Mouse (Mus musculus) monocyte, adult 5-6 weeks (primary cell): Measurements from ENCODE around the gene Letmd1. TPM values are rescaled to one million over a fixed set of nuclear protein-coding genes. Genes with fewer than 3 reads are reported as not detected.
"Not testable (repeated sequence)": the region's sequence is repeated elsewhere in the genome, so short reads cannot be mapped to it uniquely, and the experiment has no call there.

Experiments used
- ATAC-seq: fragments of 153-309, 156-312 bp; replicated peaks from 2 replicates; pipeline ENCODE4 v1.8.0; 2017; ENCODE audit warnings: mild to moderate bottlenecking; ENCODE audit not compliant: low TSS enrichment, insufficient number of reproducible peaks, severe bottlenecking, poor library complexity, low FRiP score
- total RNA-seq: library from RNA; stranded (forward); fragments of 200-1000, 200-491, 200-594 nt; gene quantifications from 3 replicates; pipeline ENCODE4 v1.2.3, GENCODE M21; 2017

Gene Letmd1
- total RNA-seq, 1 experiment from 2014 or later = 13.0 TPM

DNA sequence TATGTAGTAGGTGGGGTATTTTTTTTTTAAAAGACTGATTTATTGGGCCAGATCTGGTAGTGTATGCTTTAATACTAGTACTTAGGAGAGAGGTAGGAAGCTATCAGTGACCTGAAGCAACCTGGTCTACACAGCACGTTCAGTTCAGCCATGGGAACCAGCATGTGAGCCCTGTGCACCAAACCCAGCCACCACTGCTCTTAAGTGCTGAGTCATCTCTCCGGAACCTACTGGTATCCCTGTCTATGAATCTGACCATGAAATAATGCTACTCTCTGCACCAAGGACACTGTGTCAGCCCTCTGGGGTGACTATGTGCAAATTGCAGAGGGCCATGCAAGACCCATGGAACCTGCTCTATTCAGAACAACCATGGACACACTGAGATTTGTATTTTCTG lies 18.2 kb downstream of the Letmd1 start:
- ATAC-seq = no peak

DNA sequence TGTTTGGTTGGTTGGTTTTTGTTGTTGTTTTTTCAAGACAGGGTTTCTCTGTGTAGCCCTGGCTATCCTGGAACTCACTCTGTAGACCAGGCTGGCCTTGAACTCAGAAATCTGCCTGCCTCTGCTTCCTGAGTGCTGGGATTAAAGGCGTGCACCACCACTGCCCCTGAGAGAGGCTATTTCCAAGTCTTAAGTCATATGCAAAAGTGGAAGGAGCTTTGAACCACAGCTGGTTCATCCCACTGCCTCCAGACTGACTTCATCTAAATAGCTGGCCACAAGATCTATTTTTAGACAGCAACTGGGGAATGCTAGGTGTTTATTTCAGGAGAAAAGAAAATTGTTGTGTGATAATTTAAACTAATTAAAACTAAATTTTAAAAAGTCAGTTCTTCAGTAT lies 19.5 kb downstream of the Letmd1 start:
- ATAC-seq = not testable (repeated sequence)

DNA sequence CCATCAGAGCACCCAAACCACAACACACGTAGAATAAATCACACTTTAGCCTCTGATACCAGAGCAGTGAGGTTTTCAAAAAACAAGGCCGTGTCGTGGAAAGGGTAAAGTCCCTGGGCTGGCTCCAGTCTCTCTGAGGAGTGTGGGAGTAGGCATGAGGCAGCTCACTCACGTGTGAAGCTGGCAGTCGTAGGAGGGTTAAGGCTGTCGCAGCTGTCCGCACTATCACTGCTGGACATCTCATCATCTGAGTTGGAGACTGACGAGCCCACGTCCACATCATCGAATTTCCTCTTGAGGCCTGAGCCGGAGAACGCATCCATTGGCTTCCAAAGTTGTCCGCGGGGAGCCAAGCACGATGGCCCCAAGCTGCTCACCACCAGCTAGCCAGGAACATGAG lies 20.4 kb downstream of the Letmd1 start:
- ATAC-seq = no peak

DNA sequence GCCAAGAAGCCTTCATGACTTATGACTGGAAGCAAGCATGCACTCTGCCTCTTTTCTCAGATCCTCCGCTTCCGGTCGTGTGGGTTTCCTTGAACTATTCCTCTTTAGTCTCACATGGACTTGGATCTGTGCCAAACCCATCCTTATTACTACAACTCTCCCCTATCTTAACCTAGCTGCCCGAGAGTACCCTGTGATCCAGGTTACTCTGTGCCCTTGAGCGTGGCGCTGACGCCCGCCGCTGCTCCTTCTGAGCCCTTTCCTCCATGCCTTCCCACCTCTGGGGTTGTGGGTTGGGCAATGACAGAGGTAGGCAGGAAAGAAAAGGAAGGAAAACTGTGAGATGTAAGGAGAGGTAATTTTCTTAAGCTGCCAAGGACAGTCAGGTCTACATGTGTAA lies 23.1 kb downstream of the Letmd1 start:
- ATAC-seq = no peak

DNA sequence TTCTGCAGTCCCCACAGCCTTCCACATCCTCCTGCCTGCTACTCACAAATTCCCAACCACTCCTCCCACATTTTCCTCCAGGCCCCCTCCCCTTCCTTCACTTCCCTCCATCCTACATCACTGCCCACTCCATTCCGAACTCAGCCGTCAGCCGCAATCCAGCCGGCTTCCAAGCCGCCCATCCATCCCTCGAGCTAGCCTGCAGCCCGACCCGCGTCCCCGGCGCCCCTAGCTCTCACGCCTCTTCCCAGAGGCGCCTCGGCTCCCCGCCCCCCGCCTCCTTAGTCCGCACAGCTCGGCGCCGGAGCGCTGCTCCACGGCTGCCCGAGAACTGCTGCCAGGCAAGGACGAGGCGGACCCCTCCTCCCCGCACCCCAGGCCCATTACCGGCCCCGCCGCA lies 25.8 kb downstream of the Letmd1 start:
- no peak; the same call in 1 of the 2 replicates for ATAC-seq

DNA sequence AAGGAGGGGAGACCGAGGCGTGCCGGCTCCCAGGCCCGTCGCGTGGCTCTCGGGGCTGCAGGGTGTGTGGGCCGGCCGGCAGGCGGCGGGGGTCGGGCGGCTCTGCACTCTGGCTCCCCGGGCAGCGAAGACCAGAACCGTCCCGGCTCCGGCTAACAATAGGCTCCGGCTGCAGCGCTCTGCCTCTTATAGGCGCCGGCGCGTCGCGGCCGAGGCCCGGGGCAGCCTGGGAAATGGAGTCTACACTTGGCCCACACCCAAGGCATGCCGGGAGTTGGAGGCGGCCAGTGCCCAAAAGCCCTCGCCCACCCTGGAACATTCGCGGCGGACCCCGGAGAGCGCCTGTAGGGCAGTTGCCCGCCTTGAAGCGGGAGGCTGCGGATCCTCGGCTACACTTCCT lies 26.3 kb downstream of the Letmd1 start, which contains the start of gene Csrnp2:
Gene Csrnp2 (minus strand): TSS at position 387 of the 400 bp plus-strand sequence.
- ATAC-seq = peak; percentile 81

DNA sequence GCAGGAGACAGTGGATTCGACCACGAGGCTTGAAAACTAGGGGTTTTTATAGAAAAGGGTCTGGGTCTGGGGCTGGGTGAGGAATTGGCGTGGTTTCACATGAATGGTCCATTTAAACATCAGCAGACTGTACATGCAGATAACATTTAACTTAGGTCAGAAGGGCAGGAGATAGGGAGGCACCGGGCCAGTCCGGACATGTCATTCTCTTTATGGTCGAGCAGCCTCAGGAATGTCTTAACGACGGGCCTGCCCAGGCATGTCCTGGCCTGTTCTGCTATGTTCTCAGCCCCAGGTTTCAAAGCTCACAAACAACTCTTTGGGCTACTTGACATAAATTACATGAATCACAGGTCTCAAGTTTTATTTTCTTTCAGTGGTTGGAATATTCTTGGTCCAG lies 30.7 kb downstream of the Letmd1 start:
- ATAC-seq = not testable (repeated sequence)

DNA sequence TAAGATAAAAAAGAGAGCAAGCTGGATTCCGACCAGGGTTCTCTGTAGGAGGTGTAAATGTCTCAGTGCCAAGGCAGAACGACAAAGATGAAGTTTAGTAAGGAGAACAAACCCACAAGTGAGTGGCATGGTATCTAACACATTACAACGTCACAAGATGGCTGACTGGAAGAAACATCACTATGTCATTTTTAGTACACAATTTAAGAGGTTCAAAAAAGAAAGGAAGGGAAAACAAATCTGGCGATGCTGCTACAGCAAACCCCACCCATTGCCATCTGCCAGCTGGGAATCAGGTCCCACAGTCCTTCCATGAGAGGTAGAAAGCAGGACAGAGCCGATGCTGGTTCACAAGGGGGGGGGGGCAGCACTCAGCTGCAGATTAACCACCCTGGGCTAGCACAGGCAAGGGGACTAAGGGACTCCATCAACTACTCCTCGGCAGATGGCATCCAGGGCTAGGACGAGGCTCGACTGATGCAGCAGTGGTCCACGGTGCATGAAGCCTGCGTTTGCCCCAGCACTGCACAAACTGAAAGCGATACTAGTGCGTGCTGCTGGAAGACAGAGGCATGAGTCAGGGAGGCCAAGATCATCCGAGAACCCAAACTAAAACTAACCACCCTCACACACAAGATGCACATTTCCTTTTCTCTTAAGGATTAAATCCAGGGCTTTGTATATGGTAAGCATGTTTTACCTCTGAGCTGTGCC lies 39.8 kb downstream of the Letmd1 start:
- ATAC-seq = no peak

DNA sequence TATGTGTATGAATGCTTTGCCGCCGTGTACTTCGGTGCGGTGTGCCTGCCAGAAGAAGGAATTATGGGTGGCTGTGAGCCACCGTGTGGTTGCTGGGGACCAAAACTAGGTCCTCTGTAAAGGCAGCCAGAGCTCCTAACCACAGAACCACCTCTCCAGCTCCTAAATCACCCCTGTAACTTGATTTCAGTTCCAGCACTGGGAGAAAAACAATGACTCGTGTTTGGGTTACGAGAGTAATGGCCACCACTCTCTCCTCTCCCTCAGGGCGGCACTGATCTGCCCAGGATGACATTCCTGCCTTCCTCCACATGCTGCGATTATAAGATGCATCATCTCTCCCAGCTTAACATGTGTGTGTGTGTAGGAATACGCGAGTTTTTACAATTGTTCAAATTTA lies 41.2 kb downstream of the Letmd1 start:
- ATAC-seq = no peak

DNA sequence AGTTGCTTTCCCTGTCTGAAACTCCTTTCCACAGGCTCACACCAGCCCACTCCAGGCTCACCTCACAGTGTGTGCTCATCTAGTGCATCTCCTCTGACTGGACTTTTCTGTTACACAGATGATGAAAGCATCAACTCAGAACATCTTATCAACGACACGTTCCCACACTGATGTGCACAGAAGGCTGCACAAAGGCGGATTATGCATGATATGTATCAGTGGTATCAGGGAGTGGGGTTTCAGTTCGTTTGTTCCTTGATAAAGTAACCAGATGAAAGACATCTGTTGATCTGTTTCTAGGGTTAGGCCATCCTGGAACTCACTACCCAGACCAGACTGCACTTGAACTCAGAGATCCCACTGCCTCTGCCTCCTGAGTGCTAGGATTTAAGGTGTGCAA lies 44.6 kb downstream of the Letmd1 start:
- no peak for ATAC-seq

DNA sequence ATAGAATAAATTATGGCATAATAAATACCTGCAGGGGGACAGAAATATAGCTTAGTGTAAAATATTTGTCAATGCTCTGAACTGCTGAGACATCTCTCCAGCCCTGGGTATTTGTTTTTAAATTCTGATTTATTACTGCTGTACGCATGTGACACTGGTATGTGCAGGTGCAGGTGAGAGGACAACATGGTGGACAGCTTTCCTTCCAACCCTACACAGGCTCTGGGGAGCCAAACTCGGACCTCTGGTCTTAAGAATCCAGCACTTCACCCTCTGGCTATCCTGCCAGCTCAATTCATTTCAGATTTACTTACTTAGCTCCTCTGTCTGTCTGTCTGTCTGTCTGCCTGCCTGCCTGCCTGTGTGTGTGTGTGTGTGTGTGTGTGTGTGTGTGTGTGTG lies 46.3 kb downstream of the Letmd1 start:
- ATAC-seq = no peak

DNA sequence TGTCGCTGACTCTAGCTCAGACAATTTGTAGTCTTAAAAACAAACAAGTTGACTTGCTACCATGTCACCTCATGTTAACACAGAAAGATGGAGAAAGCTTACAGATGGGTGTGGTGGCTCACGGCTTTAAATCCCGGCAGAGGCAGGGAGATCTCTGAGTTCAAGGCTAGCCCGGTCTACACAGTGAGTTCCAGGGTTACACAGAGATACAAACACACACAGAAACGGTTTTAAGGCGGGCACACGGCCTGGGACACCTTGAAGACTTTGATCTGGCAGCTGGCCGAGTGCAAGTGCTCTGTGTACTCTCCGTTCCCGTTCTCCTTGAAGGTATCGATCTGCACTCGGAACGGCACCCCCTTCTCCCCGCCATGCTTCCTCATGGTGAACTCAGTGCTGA lies 51.5 kb downstream of the Letmd1 start:
- no peak for ATAC-seq

DNA sequence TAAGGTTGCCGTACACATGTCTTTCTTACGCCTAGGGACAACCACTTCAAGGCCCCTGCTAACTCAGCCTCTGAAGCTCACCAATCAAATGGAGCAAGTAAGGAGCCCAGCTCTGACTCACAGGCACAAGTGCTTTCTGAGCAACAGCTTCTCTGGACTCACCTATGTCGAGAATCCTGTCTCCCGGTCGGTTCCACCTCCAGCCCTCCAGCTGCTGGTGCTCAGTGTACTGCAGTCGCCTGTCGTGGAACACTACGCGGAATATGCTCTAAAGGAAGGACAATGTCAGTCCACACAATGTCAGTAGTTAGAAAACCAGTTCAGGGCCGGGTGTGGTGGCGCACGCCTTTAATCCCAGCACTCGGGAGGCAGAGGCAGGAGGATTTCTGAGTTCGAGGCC lies 56.6 kb downstream of the Letmd1 start:
- ATAC-seq = no peak

DNA sequence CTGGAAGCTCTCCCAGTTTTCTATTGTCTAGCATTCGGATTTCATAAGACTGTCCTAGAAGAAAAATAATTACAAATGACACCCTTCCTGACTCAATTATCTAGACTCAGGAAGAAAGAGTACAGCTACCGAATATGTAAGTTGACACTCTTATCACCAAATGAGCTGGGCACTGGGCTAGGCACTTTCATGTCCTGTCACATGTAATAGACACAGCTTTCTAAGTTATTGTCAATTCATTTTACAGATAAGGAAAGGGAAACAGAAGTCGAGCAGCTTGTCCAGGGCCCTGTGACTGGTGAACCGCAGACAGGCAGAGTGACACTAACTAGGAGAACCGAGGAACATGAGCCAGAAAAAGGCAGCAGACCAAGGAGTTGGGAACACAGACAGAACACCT lies 59.1 kb downstream of the Letmd1 start:
- ATAC-seq = no peak

Other genes with a start within 250 kb of the Letmd1 start
- 49.1 to 81.7 TPM (median 57.2 TPM) in 3 replicates for gene Atf1, start 241.2 kb upstream of the Letmd1 start, total RNA-seq
- not detected in 3 replicates for gene Tmprss12, start 188.2 kb upstream of the Letmd1 start, total RNA-seq
- 53.6 to 87.9 TPM (median 82.4 TPM) in 3 replicates for gene Mettl7a1, start 164.9 kb upstream of the Letmd1 start, total RNA-seq
- gene Mettl7a3, start 134.1 kb upstream of the Letmd1 start, total RNA-seq = not detected in 3 replicates
- not detected in 3 replicates for gene Methig1, start 115.9 kb upstream of the Letmd1 start, total RNA-seq
- gene Mettl7a2, start 115.8 kb upstream of the Letmd1 start, total RNA-seq = not detected in 3 replicates
- not detected in 3 replicates for gene Higd1c, start 104.5 kb upstream of the Letmd1 start, total RNA-seq
- 0.49 TPM in 1 of 3 replicates, not detected in the others for gene Gm5475, start 46.9 kb upstream of the Letmd1 start, total RNA-seq
- 5.1 to 17.3 TPM (median 9.7 TPM) in 3 replicates for gene Slc11a2, start 44.0 kb upstream of the Letmd1 start, total RNA-seq
- gene Csrnp2, start 26.5 kb downstream of the Letmd1 start, total RNA-seq = 3.4 to 4.2 TPM (median 3.6 TPM) in 3 replicates
- gene Tfcp2, start 83.0 kb downstream of the Letmd1 start, total RNA-seq = 4.9 to 13.8 TPM (median 10.3 TPM) in 3 replicates
- 5.8 to 17.7 TPM (median 16.6 TPM) in 3 replicates for gene Pou6f1, start 131.0 kb downstream of the Letmd1 start, total RNA-seq
- 302 to 403 TPM (median 317 TPM) in 3 replicates for gene Dazap2, start 146.3 kb downstream of the Letmd1 start, total RNA-seq
- gene Smagp, start 167.9 kb downstream of the Letmd1 start, total RNA-seq = 9.8 to 17.2 TPM (median 15.0 TPM) in 3 replicates
- 579 to 859 TPM (median 610 TPM) in 3 replicates for gene Bin2, start 200.5 kb downstream of the Letmd1 start, total RNA-seq
- gene Cela1, start 218.9 kb downstream of the Letmd1 start, total RNA-seq = 0.64 to 4.9 TPM (median 2.6 TPM) in 3 replicates